Mouse (Mus musculus): ENCODE data around the gene Apoa1.

Gene Apoa1

DNA sequence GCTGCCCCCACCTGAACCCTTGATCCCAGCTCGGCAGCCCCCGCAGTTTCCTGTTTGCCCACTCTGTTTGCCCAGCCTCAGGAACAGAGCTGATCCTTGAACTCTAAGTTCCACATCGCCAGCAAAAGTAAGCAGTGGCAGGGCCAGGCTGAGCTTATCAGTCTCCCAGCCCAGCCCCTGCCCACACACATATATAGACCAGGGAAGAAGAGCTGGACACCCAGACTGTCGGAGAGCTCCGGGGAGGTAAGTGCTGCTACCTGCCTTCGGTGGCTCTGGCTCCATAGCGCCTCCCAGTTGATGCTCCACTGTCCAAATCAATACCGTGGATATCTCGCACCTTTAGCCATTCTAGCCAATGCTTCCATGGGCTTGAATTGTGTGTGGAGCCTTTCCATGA is at the start of gene Apoa1:
TSS of gene Apoa1 (plus strand) at position 90 of the 400 bp plus-strand sequence.
- no peak for DNase-seq (ENCODE audit: low read depth, low spot score)

DNA sequence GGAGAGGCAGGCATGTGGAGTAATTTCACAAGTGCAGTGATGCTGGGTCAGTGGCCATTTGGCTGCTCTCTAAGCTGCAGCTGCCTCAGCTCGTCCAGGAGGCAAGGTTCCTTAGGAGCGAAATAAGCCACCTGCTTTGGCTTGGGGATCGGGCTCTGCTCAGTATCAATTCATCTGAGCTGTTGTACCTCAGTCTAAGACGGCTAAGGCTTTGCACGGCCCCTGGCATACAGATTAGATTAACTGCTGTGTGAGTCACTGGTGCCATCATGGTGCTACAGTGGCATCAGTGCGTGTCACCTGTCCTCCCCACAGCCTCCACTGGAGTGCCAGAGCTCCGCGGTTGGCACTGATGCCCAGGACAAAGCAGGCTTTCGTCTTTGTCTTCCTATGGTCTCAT is 49.8 kb upstream of the Apoa1 start:
- DNase-seq (ENCODE audit: low read depth, low spot score), result no peak

DNA sequence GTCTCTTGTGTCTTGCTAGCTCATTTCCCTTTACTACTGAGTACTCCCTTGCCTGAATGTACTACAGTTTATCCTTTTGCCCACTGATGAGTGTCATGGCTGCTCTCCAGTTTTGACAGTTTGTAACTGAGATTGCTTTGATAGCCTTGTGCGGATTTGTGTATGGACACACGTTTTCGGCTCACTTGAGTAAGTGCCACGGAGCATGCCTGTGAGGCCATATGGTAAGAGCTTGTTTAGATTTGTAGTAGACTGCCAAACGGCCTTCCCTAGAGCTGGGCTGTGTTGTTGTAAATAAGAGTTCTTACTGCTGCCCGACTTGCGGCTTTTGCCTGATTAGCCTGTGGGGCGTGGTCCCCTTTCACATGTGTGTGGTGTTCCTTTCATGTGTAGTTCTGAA is 47.1 kb upstream of the Apoa1 start:
- DNase-seq (ENCODE audit: low read depth, low spot score), result no peak

DNA sequence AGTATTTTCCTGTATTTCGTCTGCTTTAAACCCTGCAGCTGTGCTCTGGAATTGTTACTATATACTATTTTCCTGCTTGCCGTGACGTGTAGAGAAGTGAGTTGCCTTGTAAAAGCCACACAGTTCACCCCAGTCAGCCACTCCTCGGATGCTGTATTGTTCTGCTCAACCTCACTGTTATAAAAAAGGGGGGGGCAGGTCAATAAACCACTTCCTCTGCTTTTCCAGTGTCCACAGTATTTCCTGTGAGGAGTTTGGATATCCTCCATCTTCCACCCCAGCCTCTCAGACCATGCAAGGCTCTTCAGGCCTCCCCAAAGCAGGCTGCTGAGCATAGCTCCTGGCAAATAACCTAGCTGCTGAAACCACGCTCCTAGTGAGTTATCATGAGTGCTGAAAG is 43.8 kb upstream of the Apoa1 start:
- DNase-seq (ENCODE audit: low read depth, low spot score), result no peak

DNA sequence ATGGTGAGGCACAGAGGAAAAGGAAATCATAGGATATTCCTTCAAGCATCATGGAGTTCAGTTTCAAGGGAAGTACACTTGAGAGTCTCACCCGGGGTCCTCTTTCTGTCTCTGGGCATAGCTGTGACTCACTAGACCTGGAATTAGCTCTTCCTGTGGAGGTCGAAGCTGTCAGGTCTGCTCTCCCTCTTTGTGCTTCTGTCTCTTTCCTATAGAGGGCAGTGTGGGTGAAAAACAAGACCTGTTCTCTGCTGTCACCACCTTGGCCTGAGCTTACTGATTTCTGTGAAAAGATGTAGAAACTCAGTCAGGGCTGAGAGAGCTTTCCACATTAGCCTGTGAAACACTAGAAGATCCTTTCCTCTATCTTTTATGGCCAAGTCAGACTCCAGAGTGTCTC is 43.2 kb upstream of the Apoa1 start:
- peak; percentile 78 for DNase-seq (ENCODE audit: low read depth, low spot score)

DNA sequence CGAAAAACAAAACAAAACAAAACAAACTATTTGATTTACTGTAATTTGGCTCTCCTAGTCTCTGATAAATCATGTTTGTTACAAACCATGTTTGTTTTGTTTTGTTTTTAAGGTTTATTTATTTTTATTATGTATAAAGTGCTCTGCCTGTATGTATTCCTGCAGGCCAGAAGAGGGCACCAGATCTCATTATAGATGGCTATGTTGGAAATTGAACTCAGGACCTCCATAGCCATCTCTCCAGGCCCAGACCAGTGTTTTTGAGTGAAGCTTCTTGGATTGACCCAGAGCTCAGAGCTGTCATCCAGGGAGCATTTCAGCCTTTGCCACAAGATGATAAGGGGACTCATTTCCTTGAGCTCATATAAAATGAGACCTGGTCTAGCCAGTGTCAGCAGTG is 42.0 kb upstream of the Apoa1 start:
- DNase-seq (ENCODE audit: low read depth, low spot score), result peak; percentile 35

DNA sequence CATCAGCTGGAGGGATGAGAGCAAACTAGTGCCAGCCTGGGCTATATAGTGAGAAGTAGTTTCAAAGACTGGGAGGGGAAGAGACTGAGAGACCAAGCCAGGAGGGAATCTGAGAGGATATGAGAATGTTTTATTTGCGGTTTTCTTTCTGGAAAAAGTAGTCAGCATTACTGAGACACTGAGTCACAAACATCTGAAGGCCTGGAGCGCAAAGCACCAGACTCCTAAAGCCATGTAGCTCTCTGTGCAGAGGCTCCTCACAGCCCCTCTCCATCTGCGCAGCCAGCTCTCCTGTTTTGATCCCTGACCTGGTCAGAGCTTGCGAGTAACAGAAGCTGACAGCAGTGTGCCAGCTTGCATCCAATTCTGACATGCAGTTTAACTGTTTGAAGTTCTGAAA is 40.0 kb upstream of the Apoa1 start:
- DNase-seq (ENCODE audit: low read depth, low spot score), result no peak

DNA sequence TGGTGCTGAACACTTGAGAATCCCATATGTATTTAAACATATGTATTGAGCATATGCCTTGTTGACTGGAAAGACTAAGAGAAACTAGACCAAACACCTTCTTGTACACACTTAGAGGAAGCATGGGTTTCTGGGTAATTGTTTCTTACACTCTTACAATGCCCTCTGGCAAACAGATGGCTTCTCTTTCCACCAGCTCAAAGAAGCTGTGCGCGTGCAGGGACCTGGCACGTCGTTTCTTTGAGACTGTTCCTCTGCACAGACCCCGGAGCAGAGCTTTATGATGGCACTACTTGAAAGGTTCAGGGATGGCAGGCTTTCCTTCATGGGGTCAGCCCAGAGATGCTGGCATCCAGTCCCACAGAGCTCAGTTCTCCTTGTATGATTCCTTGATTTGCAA is 39.4 kb upstream of the Apoa1 start:
- DNase-seq (ENCODE audit: low read depth, low spot score), result no peak

DNA sequence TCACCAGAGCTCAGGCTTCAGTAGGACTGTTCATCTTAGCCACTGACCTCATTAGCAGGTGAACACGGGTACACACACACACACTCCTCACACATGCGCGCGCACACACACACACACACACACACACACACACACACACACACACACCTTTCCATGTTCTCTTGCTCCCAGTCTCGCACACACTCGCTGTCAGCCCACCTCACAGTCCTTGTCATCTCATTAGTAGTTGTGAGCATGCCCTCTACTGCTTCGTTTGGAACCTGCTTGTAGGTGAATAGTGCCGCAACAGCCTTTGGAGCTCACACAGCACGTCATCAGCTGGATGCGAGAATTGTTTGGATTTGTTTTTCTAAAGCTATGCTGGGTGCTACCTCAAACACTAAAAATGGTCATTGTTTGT is 39.0 kb upstream of the Apoa1 start:
- DNase-seq (ENCODE audit: low read depth, low spot score), result no peak

DNA sequence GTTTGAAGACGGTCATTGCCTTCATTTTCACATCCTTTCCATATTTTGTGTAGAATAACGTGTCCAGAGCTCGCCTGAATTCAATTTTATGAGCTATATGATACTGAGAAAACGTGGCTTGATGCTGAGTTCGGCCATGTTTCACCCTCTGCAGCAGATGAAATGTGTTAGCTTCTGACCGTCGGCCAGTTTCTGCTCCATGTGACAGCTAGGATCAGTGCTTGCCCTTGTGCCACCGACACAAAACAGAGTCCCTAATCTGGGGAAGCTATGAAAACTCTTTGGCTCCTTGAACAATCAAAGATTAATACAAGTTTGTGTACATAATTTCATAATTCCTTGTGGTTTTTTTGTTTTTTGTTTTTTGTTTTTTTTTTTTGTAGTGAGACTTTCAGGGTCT is 37.1 kb upstream of the Apoa1 start:
- no peak for DNase-seq (ENCODE audit: low read depth, low spot score)

DNA sequence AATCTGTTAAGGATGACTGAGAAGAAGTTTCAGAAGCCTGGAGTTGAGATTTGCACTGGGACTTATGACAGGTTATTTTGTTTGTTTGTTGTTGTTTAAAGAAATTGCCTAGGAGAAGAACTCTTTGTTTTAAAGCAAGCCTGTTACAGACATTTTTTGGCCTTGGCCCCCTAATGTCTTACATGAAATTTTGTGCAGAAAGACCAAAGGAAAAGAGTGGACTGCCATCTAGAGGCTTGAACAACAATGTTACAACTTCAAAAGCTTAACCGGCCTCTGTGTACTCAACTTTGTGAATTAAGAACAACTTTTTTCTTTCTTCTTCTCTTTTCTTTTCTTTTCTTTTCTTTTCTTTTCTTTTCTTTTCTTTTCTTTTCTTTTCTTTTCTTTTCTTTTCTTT is 36.7 kb upstream of the Apoa1 start:
- DNase-seq (ENCODE audit: low read depth, low spot score), result peak; percentile 79

DNA sequence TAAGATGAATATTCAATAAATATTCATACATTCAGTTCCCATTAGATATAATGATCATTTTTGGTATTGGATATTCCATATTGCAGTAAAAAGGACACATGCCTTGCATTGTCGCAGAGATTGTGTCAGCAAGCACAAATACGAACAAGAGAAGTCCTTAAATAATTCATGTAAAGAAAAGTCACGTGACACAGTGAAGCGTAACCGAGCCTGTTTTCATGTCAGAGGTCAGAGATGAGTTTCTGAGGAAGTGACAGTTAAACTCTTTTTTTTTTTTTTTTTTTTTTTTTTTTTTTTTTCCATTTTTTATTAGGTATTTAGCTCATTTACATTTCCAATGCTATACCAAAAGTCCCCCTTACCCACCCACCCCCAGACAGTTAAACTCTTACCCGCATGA is 35.7 kb upstream of the Apoa1 start:
- no peak for DNase-seq (ENCODE audit: low read depth, low spot score)

DNA sequence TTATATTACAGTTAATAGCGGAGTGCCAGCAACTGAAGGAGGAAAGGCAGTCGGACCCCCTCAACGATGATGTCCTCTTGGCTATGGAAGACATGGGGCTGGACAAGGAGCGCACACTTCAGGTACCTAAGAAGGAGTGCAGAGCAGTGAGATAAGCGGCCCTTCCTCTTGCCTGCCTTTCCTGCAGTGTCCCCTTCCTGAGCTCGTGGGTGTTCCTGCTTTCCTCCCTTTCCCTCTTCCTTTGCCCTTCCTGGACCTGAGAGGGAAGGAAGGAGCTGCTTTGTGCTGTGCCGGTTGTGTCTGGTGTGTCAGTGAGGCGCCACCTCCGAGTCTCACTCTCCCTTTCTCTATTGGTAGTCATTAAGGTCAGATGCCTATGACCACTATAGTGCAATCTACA is 33.6 kb upstream of the Apoa1 start:
- no peak for DNase-seq (ENCODE audit: low read depth, low spot score)

DNA sequence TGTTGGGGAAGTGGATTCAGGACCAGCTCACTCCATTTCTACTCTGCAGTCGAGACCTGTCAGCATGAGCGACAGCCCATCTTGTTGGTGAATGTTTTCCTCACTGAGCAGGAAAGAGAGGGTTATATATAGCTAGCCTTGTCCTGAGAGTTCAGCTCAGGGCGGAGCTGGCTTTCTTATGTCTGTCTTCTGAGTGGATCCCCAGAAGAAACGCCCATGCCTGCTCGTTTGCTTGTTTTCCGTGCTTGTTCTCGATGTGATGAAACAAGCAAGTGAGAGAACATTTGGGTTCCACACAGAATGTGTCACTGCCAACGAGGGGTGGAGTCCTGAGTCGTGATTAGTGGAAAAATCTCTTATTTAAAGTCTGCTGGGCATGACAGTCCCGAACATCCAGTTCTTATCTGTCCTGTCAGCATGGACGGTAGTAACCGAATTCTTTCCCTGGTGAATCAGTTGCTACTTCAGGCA is 31.6 kb upstream of the Apoa1 start:
- DNase-seq (ENCODE audit: low read depth, low spot score), result no peak

DNA sequence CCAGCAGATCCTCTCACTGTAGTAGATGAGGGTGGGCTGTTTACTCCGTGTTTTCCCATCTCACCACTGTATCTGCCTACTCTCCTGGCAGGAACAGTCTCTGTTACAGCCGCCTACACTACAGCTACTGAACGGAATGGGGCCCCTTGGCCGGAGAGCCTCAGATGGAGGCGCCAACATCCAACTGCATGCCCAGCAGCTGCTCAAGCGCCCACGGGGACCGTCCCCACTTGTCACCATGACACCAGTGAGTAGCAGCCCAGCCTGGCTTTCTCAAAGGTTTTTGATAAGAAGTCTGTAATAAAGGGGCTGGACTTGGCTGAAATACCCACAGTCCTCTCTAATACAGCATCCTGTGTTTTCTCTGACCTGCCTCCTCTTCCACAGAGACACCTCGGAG is 29.9 kb upstream of the Apoa1 start:
- DNase-seq (ENCODE audit: low read depth, low spot score), result peak; percentile 34

DNA sequence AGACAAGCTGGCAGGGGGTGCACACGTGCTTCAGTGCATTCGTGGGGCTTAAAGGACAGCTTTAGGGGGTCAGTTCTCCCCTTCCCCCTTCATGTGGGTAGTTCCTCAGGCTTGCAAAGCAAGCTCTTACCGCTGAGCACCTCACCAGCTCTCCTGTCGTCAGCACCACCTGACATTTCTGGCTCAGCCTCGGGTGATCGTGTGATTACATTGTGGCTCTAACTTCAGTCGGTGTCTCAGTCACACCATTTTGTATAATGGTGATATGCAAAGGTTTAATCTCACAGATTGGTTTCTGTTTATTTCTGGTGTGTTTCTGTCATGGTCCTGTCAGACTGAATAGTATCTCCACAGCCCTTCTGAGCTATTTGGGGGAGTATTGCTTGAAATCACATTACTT is 29.4 kb upstream of the Apoa1 start:
- DNase-seq (ENCODE audit: low read depth, low spot score), result no peak

DNA sequence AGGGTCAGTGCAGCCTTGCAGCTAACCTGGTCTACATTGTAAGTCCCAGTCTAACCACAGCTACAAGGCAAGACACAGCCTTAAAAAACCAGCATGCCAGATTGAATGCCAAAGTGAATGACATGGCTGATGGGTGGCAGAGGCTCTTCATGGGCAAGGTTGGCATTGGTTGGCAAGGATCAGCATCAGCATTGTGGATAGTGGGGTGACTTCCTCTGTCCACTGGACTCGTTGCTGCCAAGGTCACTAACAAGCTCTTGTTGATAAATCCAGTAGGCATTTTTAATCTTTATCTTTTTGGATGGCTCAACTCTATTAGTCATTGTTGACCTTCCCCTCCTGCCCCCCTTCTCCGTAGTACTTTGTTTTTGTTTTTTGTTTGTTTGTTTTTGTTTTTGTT is 28.8 kb upstream of the Apoa1 start:
- no peak for DNase-seq (ENCODE audit: low read depth, low spot score)

DNA sequence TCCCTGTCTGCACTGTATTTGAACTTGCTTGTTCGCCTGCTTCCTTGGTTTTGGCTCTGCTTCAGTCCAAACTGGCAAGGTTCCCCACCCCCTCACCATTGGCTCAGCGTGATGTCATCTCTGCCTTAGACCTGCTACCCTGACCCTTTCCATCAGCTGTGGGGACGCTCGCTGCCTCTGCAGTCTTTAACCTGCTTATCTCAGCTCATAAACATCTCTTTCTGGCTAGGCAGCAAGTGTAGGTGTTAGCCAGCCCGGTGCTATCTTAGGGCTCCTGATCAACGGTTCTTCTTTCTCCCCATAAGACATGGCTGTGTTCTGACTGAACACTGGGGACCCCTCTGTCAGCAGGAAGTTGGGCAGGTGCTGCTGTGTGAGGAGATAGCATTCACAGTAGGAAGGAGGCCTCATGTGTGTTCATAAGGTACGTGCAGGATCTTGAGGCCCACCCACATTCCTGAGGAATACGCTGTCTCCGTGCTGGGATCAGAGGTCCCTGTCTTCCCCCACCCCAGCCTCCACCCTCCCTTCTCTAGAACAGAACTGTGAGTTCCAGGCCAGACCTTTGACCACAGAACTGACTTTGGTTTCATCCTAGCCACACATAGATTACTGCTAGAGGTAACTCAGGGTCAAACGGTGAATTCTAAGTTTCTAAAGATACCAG is 21.4 kb upstream of the Apoa1 start:
- DNase-seq (ENCODE audit: low read depth, low spot score), result no peak

DNA sequence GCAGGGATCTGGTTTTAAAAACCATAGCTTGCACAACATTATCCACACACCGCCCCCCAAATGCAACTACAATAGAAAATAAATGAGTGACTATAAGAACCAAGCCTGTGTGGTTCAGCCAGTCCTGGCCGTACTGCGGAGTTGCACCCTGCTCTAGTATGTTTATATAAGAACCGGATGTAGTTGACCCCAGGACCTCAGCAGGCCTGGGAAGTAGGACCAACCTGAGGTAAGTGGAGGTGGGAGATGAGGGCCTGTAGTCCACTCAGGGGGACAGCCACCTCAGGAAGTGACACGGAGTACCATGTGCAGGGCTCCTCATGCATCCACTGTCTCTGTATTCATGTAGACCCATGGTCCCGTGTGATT is 20.9 kb upstream of the Apoa1 start:
- no peak for DNase-seq (ENCODE audit: low read depth, low spot score)

DNA sequence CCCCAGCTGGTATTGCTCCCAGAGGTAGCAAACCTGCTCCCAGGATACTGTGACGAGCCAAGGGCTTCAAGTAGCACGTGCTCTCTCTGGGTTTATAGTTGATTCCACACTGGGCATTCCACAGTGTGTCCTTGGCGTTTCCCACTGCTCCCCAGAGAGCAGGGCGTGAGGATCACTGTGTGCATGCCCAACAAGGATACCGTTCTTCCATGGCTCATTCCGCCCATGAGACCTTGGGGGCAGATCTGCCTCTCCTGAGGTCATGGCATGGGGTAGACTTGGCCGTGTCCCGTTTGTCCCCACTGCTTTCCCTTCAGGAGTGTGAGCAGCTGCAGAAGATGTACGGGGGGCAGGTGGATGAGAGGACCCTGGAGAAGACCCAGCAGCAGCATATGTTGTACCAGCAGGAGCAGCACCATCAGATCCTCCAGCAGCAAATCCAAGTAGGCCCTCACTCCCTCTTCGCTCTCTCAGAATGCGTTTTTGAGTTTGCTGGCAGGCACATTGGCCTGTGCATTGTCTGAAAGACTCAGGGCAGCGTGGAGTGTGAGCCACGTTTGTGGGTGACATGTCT is 19.9 kb upstream of the Apoa1 start:
- no peak for DNase-seq (ENCODE audit: low read depth, low spot score)

DNA sequence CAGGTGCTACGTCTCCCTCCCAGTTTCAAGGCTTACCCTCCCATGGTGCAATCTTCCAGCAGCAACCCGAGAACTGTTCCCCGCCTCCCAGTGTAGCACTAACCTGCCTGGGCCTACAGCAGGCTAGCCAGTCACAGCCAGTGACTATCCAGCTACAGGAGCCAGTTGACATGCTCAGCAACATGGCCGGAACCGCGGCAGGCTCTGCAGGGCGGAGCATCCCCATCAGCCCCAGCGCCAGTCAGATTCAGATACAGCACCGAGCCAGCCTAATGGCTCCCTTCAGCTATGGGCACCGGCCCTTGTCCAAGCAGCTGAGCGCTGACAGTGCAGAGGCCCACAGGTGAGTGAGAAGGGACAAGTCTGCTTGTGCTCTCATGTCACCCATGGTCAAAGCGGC is 17.9 kb upstream of the Apoa1 start:
- DNase-seq (ENCODE audit: low read depth, low spot score), result no peak

DNA sequence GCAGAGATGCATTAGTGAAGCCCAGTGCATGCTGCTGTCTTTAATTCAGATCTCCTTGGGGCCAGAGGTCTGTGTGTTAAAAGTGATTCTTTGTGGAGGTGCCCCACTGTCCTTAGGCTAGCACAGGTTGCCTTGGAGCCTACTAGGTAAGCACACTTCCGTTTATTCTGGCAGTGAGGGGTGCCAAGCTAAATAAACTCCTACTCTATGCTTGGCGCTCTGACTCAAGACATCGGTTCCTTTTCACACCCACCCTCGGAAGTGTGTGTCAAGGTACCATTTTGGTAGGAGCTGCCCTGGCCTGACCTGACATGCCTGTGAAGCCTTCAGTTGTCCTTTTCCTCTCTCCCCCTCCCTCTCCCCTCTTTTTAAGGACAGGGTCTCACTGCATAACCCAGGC is 14.1 kb upstream of the Apoa1 start:
- no peak for DNase-seq (ENCODE audit: low read depth, low spot score)

DNA sequence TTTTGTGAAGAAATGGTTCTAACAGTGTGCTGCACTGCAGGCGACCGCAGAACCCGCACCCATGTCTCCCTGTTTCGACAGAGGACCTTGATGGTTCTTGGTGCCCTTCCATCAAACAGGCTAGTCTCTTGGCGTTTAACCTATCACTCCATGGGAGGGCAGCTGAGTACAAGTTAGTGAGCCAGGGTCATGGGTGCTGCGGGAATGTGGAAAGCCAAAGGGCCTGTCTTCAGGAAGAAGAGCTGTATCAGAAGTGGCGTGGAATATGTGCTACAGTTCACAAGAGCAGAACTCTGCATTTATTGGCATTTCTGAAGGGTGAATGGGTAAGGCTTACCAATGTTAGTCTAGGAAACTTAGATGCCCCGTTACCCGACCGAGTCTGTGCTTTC is 13.4 kb upstream of the Apoa1 start:
- DNase-seq (ENCODE audit: low read depth, low spot score), result no peak

All from CD4-positive, CD25-positive, alpha-beta regulatory T cell, adult 2 months (primary cell).